In the genomic region with DNA sequence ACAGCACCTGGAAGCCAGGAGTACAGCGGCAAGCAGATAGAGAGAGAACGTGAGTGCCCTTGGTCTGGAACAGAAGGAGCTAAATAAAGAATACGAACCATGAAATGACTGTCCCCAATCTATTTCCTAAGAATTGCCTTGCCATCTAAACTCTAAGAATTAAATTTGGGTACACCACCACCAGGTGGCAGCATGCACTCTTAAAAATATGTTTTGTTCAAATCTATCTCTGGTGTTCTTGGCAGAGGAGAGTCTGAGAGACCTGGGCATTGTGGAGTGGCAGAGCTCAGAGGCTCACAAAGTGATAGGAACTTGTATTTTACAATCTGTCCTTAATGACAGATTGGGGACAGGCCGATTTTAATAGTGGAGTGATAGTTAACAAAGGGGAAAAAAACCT, we compare ENCODE assay signal across 9 mouse cellular contexts.
A peak's percentile ranks its signal among the peaks of the same experiment; 100 is the strongest.
DNase-seq lines count a peak whose midpoint lies in the region; ATAC-seq and TF ChIP-seq lines count a peak whose summit lies in the region.
"Had no signal": no experiment of that assay in that cellular context is flagged by ENCODE, and none has a peak within 500 bp of the region (broad histone marks: within the 10 kb centered on the region; RNA-seq: fewer than 3 reads in every experiment).

No protein-coding gene starts in this region.

- no peak overlapping the region for H3K27ac ChIP-seq in liver, embryonic 14.5 days
- H3K27ac ChIP-seq: midbrain, embryonic 12.5 days had no signal

- H3K27me3 ChIP-seq in liver, embryonic 14.5 days (ENCODE audit: control insufficient read depth, insufficient read depth, low read length): no peaks in the 10 kb centered on the region

- 36% methylated on average over 4 of the region's 4 CpGs for WGBS in liver, embryonic 14.5 days (ENCODE audit: insufficient replicate concordance)

- TF ChIP-seq EP300 in liver, embryonic 14.5 days (IDR thresholded peaks at IDR 0.05; ENCODE audit: low read depth): no peak

- TF ChIP-seq CTCF in liver, embryonic 14.5 days (IDR thresholded peaks at IDR 0.05; ENCODE audit: low read depth): peak; percentile 39; the same call in 1 of the 2 replicates

- H3K9me3 ChIP-seq in liver, embryonic 14.5 days (ENCODE audit: control insufficient read depth, low read length): no peaks in the 10 kb centered on the region
- H3K9me3 ChIP-seq: midbrain, embryonic 12.5 days had no signal

- H3K4me2 ChIP-seq in liver, embryonic 14.5 days (ENCODE audit: low read depth): no peak overlapping the region
- H3K4me2 ChIP-seq: midbrain, embryonic 12.5 days had no signal

- ATAC-seq in liver, embryonic 14.5 days (ENCODE audit: insufficient read depth): no peak

- peak; percentile 14 to 39 for DNase-seq in urinary bladder, adult 18-20 months (ENCODE audit: low spot score in 2 of 2)
- DNase-seq in urinary bladder, adult 2 months (ENCODE audit: low spot score): no peak
- peak; percentile 22 for DNase-seq in c-Kit-positive CD71-positive TER-119-negative erythroid progenitor cells, embryonic 14.5 days (ENCODE audit: low read depth)
- DNase-seq in fibroblast of lung, adult 2 months (ENCODE audit: low read depth): peak; percentile 21
- DNase-seq in kidney, postnatal 36 days: peak; percentile 71 to 87
- peak in 2 of 3 experiments; percentile 9 to 17 for DNase-seq in liver, embryonic 14.5 days (ENCODE audit: low read depth in 3 of 3, low spot score in 3 of 3)
- peak; percentile 74 for DNase-seq in right cerebral cortex, adult 18-20 months

- no peak overlapping the region for H3K9ac ChIP-seq in liver, embryonic 14.5 days (replicated peaks)
- H3K9ac ChIP-seq: midbrain, embryonic 12.5 days had no signal

- no peaks in the 10 kb centered on the region for H3K36me3 ChIP-seq in liver, embryonic 14.5 days (replicated peaks; ENCODE audit: control insufficient read depth, insufficient read depth, low read depth)
- H3K36me3 ChIP-seq: midbrain, embryonic 12.5 days had no signal

- H3K4me1 ChIP-seq in liver, embryonic 14.5 days (replicated peaks; ENCODE audit: control insufficient read depth in 2 of 2, insufficient read depth in 2 of 2, low read length in 1 of 2): no peaks in the 10 kb centered on the region
- H3K4me1 ChIP-seq: midbrain, embryonic 12.5 days had no signal

- no peak overlapping the region for H3K4me3 ChIP-seq in liver, embryonic 14.5 days (ENCODE audit: insufficient read depth in 1 of 2, low read depth in 2 of 2, low read length in 2 of 2)
- H3K4me3 ChIP-seq: erythroblast, embryonic 14.5 days; midbrain, embryonic 12.5 days had no signal
